Mouse (Mus musculus) thymus, adult 2 months (tissue): ENCODE measurements around the gene Olfr1380. TPM values are rescaled to one million over a fixed set of nuclear protein-coding genes. Genes with fewer than 3 reads are reported as not detected.
"Not testable (repeated sequence)": the region's sequence is repeated elsewhere in the genome, so short reads cannot be mapped to it uniquely, and the experiment has no call there.

Source experiments
- DNase-seq: peaks from one replicate; pipeline ENCODE4 v3.0.0; 2021
- H3K27ac ChIP-seq: fragments of 200-500 bp; 2 replicates; pipeline ENCODE4 v1.5.1; 2012; ENCODE audit warnings: low read length, control low read depth; ENCODE audit not compliant: control insufficient read depth, insufficient read depth
- H3K27me3 ChIP-seq: fragments of 200-500 bp; 2 replicates; pipeline ENCODE4 v1.6.1; 2012; ENCODE audit warnings: mild to moderate bottlenecking, low read length, moderate library complexity, mixed read lengths; ENCODE audit not compliant: control insufficient read depth, insufficient read depth
- H3K36me3 ChIP-seq: fragments of 200-500 bp; 2 replicates; pipeline ENCODE4 v1.6.1; 2012; ENCODE audit warnings: mild to moderate bottlenecking, low read length, moderate library complexity; ENCODE audit not compliant: control insufficient read depth, insufficient read depth
- H3K4me1 ChIP-seq: fragments of 200-500 bp; replicated peaks from 2 replicates; pipeline ENCODE4 v1.6.1; 2012; ENCODE audit warnings: low read length; ENCODE audit not compliant: control insufficient read depth, insufficient read depth
- H3K4me3 ChIP-seq: fragments of 200-500 bp; 2 replicates; pipeline ENCODE4 v1.5.1; 2012; ENCODE audit warnings: mild to moderate bottlenecking, low read length, control low read depth, moderate library complexity; ENCODE audit not compliant: control insufficient read depth, insufficient read depth
- CTCF ChIP-seq: fragments of 200-500 bp; IDR thresholded peaks from 2 replicates; pipeline ENCODE4 v1.5.1; 2012; ENCODE audit warnings: mild to moderate bottlenecking, control low read depth, low read length, moderate library complexity, borderline replicate concordance; ENCODE audit not compliant: control insufficient read depth, poor library complexity, insufficient read depth; ENCODE audit errors: extremely low read depth
- POLR2A ChIP-seq: fragments of 200-500 bp; IDR thresholded peaks from 2 replicates; pipeline ENCODE4 v1.6.1; 2012; ENCODE audit warnings: mild to moderate bottlenecking, low read length, control low read depth, moderate library complexity; ENCODE audit not compliant: control insufficient read depth, poor library complexity, insufficient read depth; ENCODE audit errors: extremely low read depth
- WGBS: fragments of 180-500 bp; shearing (Covaris S2); methylation state at CpG from one replicate; pipeline ENCODE4 v1.1.7; 2018; 5-methylcytosine and 5-hydroxymethylcytosine counted together
- polyA plus RNA-seq: library from polyadenylated mRNA; depleted of rRNA; stranded (reverse); fragments of >200 nt; gene quantifications from 2 replicates; pipeline ENCODE4 v1.2.3, GENCODE M21; 2012; rRNA removed

Gene Olfr1380
- polyA plus RNA-seq, result not detected in 2 replicates

DNA sequence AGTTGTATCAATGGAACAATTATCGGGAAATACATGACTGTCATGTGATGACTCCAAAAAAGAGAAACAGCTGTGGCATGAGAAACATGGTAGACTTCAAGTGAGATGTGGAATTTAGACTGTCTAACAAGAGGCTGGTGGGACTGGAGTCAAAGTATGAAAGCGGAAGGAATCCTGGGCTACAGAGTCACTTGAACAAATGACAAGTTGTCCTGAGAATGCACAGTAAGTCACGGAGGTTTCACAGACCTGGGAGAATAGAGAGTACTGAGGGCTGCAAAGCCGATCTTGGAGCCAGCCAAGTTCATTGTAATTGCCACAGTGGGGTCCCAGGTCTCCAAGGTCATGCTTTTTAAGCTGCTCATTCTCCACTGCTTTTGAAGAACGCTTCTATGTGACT, at the start of gene Olfr1380:
Gene Olfr1380 (plus strand): TSS at position 301 of the 400 bp plus-strand sequence.
- H3K4me1 ChIP-seq, H3K36me3 ChIP-seq, H3K27ac ChIP-seq, DNase-seq, H3K27me3 ChIP-seq, H3K4me3 ChIP-seq: not testable (repeated sequence)
- WGBS, result 83% methylated on average over 5 of the region's 5 CpGs

GRCm38 (mm10) chr11:49518086-49518485, 38.6 kb upstream of the Olfr1380 start:
- TF ChIP-seq POLR2A, result no peak
- TF ChIP-seq CTCF, result no peak
- Histone ChIP-seq H3K4me3 (no peak overlapping the region), H3K36me3 (no peaks in the 10 kb centered on the region), H3K27ac (no peak overlapping the region), H3K27me3 (no peaks in the 10 kb centered on the region), H3K4me1 (no peaks in the 10 kb centered on the region)
- 69% methylated on average over 5 of the region's 5 CpGs for WGBS
- DNase-seq, result no peak

GRCm38 (mm10) chr11:49519348-49519747, 37.3 kb upstream of the Olfr1380 start, which contains the start of gene Olfr1383:
TSS of gene Olfr1383 (plus strand) at chr11:49519648.
- H3K27ac ChIP-seq, result no peak within 1 kb of the TSS
- DNase-seq, result no peak
- TF ChIP-seq POLR2A (no peak), CTCF (no peak)
- H3K4me1 ChIP-seq, result no peaks in the 10 kb centered on the region
- H3K27me3 ChIP-seq, result no peaks in the 10 kb centered on the region
- H3K4me3 ChIP-seq, result no peak within 1 kb of the TSS
- no peaks in the 10 kb centered on the region for H3K36me3 ChIP-seq

DNA sequence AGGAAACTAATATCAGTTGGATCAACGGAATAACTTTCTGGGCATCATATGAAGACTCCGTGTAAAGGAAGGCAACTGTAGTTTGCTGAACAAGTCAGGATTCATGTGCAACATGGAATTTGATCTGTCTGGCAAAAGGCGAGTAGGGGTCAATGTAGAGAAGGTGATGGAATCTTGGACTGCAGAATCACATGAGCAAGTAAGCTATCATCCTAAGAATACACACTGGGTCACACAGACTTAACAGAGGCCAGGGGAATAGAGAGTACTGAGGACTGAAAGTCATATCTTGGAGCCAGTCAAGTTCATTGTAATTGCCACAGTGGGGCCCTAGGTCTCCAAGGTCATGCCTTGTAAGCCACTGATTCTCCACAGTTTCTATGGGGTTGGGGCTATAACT, 28.7 kb upstream of the Olfr1380 start, which contains the start of gene Olfr1382:
Gene Olfr1382 (plus strand): TSS at position 301 of the 400 bp plus-strand sequence.
- Histone ChIP-seq H3K36me3 (no peaks in the 10 kb centered on the region), H3K27ac (no peak within 1 kb of the TSS), H3K27me3 (no peaks in the 10 kb centered on the region), H3K4me3 (no peak within 1 kb of the TSS), H3K4me1 (no peaks in the 10 kb centered on the region)
- TF ChIP-seq POLR2A (no peak), CTCF (no peak)
- WGBS, result 89% methylated on average over 3 of the region's 3 CpGs
- DNase-seq, result no peak

- TF ChIP-seq CTCF (no peak), POLR2A (no peak)
Measured at GRCm38 (mm10) chr11:49532761-49533160, 23.9 kb upstream of the Olfr1380 start.

DNA sequence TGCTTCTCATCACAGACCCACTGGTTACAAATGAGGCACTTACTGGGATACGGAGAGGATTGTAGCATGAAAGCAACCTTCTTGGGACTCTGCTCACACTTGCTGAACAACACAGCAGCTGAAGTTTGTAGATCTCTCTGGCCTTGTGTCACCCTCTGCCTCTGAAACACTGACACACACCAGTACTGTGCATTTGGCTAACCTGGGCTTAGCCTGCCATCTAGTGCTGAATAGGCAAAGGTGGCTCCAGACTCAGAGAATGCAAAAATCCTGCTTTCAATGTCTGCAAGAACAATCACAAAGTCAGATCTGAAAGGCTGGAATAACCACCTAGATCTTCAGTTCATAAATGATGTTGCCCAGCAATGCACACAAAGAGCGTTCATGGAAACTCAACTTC, 20.0 kb upstream of the Olfr1380 start:
- H3K27me3 ChIP-seq, H3K36me3 ChIP-seq, DNase-seq, H3K4me1 ChIP-seq, H3K27ac ChIP-seq, H3K4me3 ChIP-seq: not testable (repeated sequence)
- 94% methylated on average over 2 of the region's 2 CpGs for WGBS

More at GRCm38 (mm10) chr11:49532761-49533160, 23.9 kb upstream of the Olfr1380 start:
- Histone ChIP-seq H3K27me3 (no peaks in the 10 kb centered on the region), H3K4me3 (no peak overlapping the region), H3K4me1 (no peaks in the 10 kb centered on the region), H3K36me3 (no peaks in the 10 kb centered on the region), H3K27ac (no peak overlapping the region)
- DNase-seq, result no peak

GRCm38 (mm10) chr11:49543149-49543548, 13.5 kb upstream of the Olfr1380 start, which contains the start of gene Olfr1381:
TSS of gene Olfr1381 (plus strand) at chr11:49543449.
- H3K27me3 ChIP-seq, DNase-seq, H3K4me1 ChIP-seq, H3K36me3 ChIP-seq, H3K4me3 ChIP-seq, H3K27ac ChIP-seq: not testable (repeated sequence)
- 85% methylated on average over 3 of the region's 3 CpGs for WGBS

DNA sequence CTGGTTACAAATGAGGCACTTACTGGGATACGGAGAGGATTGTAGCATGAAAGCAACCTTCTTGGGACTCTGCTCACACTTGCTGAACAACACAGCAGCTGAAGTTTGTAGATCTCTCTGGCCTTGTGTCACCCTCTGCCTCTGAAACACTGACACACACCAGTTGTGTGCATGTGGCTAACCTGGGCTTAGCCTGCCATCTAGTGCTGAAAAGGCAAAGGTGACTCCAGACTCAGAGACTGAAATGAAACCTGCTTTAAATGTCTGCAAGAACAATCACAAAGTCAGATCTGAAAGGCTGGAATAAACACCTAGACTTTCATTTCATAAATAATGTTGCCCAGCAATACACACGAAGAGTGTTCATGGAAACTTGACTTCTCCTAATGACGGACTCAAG, 2.6 kb upstream of the Olfr1380 start:
- not testable (repeated sequence) for H3K27ac ChIP-seq, H3K4me1 ChIP-seq, DNase-seq, H3K4me3 ChIP-seq, H3K27me3 ChIP-seq, H3K36me3 ChIP-seq
- WGBS, result 80% methylated on average over 3 of the region's 3 CpGs

DNA sequence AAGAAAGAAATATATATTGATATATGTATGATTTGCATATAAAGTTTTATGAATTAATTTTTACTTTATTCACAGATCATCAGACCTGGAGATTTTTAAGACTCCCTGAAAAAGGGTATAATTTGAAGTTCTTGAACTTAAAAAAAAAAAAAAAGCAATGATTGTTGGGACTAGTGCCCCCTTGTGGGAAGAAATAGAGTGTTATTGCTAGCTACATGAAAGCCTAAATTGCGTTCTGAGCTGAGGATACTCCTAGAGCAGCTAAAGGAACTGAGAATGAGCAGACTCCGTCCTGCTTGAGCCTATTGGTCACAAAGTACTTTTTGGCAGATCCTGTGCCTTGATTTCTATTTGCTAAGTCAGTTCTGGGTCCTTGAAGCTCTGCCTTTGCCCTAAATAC, 18.4 kb downstream of the Olfr1380 start:
- H3K27me3 ChIP-seq, H3K4me3 ChIP-seq, H3K36me3 ChIP-seq, H3K27ac ChIP-seq, H3K4me1 ChIP-seq, DNase-seq: not testable (repeated sequence)
- 45% methylated on average over 2 of the region's 2 CpGs for WGBS

- H3K36me3 ChIP-seq, H3K4me3 ChIP-seq, H3K27me3 ChIP-seq, H3K4me1 ChIP-seq, DNase-seq, H3K27ac ChIP-seq: not testable (repeated sequence)
- 12% methylated on average over 8 of the region's 8 CpGs for WGBS
Measured at GRCm38 (mm10) chr11:49580452-49580851, 23.8 kb downstream of the Olfr1380 start.
